Mouse (Mus musculus) lung, embryonic 16.5 days (tissue): ENCODE measurements around the gene Chkb. TPM values are rescaled to one million over a fixed set of nuclear protein-coding genes. Genes with fewer than 3 reads are reported as not detected.

ENCODE experiments used
- ATAC-seq: fragments of 200-750 bp; cut with Nextera tagmentation; 2 replicates; pipeline ENCODE4 v1.8.0; 2017; ENCODE audit warnings: low read depth, mild to moderate bottlenecking, moderate library complexity
- H3K27ac ChIP-seq: fragments of 300-500 bp; sonication (generic); 2 replicates; pipeline ENCODE4 v1.5.1; 2014; ENCODE audit warnings: mild to moderate bottlenecking, control low read depth, low read length
- H3K27me3 ChIP-seq: fragments of 300-500 bp; sonication (generic); 2 replicates; pipeline ENCODE4 v1.6.1; 2014; ENCODE audit warnings: low read depth, low read length, mixed read lengths; ENCODE audit not compliant: control insufficient read depth, insufficient read depth
- H3K36me3 ChIP-seq: fragments of 300-500 bp; sonication (generic); 2 replicates; pipeline ENCODE4 v1.6.1; 2014; ENCODE audit warnings: low read length; ENCODE audit not compliant: control insufficient read depth, insufficient read depth
- H3K4me1 ChIP-seq: fragments of 300-500 bp; sonication (generic); replicated peaks from 2 replicates; pipeline ENCODE4 v1.6.1; 2014; ENCODE audit warnings: low read length, mixed read lengths; ENCODE audit not compliant: control insufficient read depth, insufficient read depth
- H3K4me2 ChIP-seq: fragments of 300-500 bp; sonication (generic); 2 replicates; pipeline ENCODE4 v1.6.1; 2014; ENCODE audit warnings: low read depth, low read length, control low read depth
- H3K4me3 ChIP-seq: fragments of 300-500 bp; sonication (generic); 2 replicates; pipeline ENCODE4 v1.5.1; 2014; ENCODE audit warnings: mild to moderate bottlenecking, low read length, control low read depth
- H3K9ac ChIP-seq: fragments of 300-500 bp; sonication (generic); 2 replicates; pipeline ENCODE4 v1.6.1; 2014; ENCODE audit warnings: low read length, control low read depth
- H3K9me3 ChIP-seq: fragments of 300-500 bp; sonication (generic); 2 replicates; pipeline ENCODE4 v1.6.1; 2016; ENCODE audit warnings: low read length; ENCODE audit not compliant: control insufficient read depth
- WGBS: fragments of 180-500 bp; shearing (Covaris S2); extraction: QIAGEN DNeasy Blood & Tissue Kit; methylation state at CpG from one replicate; pipeline ENCODE4 v1.1.7; 2014; 5-methylcytosine and 5-hydroxymethylcytosine counted together
- polyA plus RNA-seq: library from polyadenylated mRNA; unstranded; fragments of >200 nt; fragmentation: Nextera tagmentation; extraction: Ambion mirVana; gene quantifications from 2 replicates; pipeline ENCODE4 v1.2.1, GENCODE M21; 2015

Gene Chkb
- polyA plus RNA-seq, 1 experiment from 2014 or later = 58.4 TPM

GRCm38 (mm10) chr15:89459821-89460220, 30.1 kb upstream of the Chkb start:
- H3K27me3 ChIP-seq = peaks cover 6% of the 10 kb centered on the region
- 78% methylated on average over 7 of the region's 7 CpGs for whole genome bisulfite sequencing
- H3K4me1 ChIP-seq = no peaks in the 10 kb centered on the region
- H3K36me3 ChIP-seq = no peaks in the 10 kb centered on the region
- H3K4me3 ChIP-seq = no peak overlapping the region
- no peak for ATAC-seq
- no peak overlapping the region for H3K27ac ChIP-seq
- no peak overlapping the region for H3K4me2 ChIP-seq
- no peak overlapping the region for H3K9ac ChIP-seq
- no peaks in the 10 kb centered on the region for H3K9me3 ChIP-seq

DNA sequence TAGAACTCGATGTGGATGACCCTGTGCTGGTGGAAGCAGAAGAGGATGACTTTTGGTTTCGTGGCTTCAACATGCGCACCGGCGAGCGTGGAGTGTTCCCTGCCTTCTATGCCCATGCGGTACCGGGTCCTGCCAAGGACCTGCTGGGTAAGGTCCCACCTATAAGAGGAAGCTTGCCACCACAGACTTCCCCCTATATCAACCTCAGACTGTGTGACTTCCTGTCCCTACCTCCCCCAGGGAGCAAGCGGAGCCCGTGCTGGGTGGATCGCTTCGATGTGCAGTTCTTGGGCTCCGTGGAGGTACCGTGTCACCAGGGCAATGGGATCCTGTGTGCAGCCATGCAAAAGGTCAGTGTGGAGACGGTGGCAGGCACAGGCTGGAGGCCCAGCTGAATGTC, 29.2 kb upstream of the Chkb start:
- peaks cover 10% of the 10 kb centered on the region for H3K27me3 ChIP-seq
- H3K9me3 ChIP-seq = no peaks in the 10 kb centered on the region
- no peaks in the 10 kb centered on the region for H3K36me3 ChIP-seq
- peaks cover 3% of the 10 kb centered on the region; the same call in 1 of the 2 replicates for H3K4me1 ChIP-seq
- H3K9ac ChIP-seq = no peak overlapping the region
- H3K27ac ChIP-seq = no peak overlapping the region
- no peak for ATAC-seq
- H3K4me2 ChIP-seq = no peak overlapping the region
- WGBS = 86% methylated on average over 15 of the region's 15 CpGs
- H3K4me3 ChIP-seq = no peak overlapping the region

DNA sequence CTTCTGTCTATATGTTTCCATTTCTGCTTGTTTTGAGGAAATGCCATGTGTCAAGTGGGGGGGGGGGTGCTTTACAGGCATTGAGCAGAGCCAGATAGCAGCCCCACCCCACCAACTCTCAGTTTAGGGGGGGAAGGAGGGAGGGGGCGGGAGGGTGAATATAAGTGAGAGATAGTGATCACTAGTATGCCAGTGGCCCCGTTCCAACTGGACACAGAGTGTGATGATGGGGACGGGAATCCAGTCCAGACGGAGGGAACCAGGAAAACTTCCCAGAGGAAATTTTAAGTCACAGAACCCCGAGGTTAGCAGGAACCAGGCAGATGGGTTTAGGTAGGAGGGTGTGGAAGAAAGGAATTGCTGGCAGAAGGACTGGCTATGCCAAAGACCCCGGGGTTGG, 25.9 kb upstream of the Chkb start:
- H3K4me3 ChIP-seq = no peak overlapping the region
- H3K9me3 ChIP-seq = no peaks in the 10 kb centered on the region
- H3K4me2 ChIP-seq = no peak overlapping the region
- no peak overlapping the region for H3K9ac ChIP-seq
- ATAC-seq = no peak
- H3K27ac ChIP-seq = no peak overlapping the region
- no peaks in the 10 kb centered on the region for H3K36me3 ChIP-seq
- peaks cover 19% of the 10 kb centered on the region for H3K27me3 ChIP-seq
- WGBS = 61% methylated on average over 6 of the region's 6 CpGs
- H3K4me1 ChIP-seq = peaks cover 7% of the 10 kb centered on the region; the same call in 1 of the 2 replicates

GRCm38 (mm10) chr15:89454857-89455256, 25.1 kb upstream of the Chkb start:
- no peak overlapping the region for H3K9ac ChIP-seq
- no peaks in the 10 kb centered on the region for H3K36me3 ChIP-seq
- H3K27me3 ChIP-seq = peaks cover 19% of the 10 kb centered on the region
- H3K27ac ChIP-seq = no peak overlapping the region
- WGBS = 28% methylated on average over 4 of the region's 6 CpGs
- H3K9me3 ChIP-seq = no peaks in the 10 kb centered on the region
- no peak overlapping the region for H3K4me2 ChIP-seq
- H3K4me1 ChIP-seq = peaks cover 7% of the 10 kb centered on the region; the same call in 1 of the 2 replicates
- H3K4me3 ChIP-seq = no peak overlapping the region
- no peak for ATAC-seq

- peak within 1 kb of the TSS; percentile 40 for H3K4me3 ChIP-seq
- no peak within 1 kb of the TSS for H3K27ac ChIP-seq
- WGBS = under 1% methylated on average over 53 of the region's 53 CpGs
- no peak for ATAC-seq
- peaks cover 7% of the 10 kb centered on the region; the same call in 1 of the 2 replicates for H3K4me1 ChIP-seq
- H3K4me2 ChIP-seq = peak within 1 kb of the TSS; percentile 73
- H3K36me3 ChIP-seq = no peaks in the 10 kb centered on the region
- H3K27me3 ChIP-seq = peaks cover 19% of the 10 kb centered on the region
- H3K9me3 ChIP-seq = no peaks in the 10 kb centered on the region
- no peak within 1 kb of the TSS for H3K9ac ChIP-seq
These were observed 24.3 kb upstream of the Chkb start, which contains the start of gene Mapk8ip2 for GRCm38 (mm10) chr15:89453865-89454478. Gene Mapk8ip2 (plus strand): TSS chr15:89453913.

DNA sequence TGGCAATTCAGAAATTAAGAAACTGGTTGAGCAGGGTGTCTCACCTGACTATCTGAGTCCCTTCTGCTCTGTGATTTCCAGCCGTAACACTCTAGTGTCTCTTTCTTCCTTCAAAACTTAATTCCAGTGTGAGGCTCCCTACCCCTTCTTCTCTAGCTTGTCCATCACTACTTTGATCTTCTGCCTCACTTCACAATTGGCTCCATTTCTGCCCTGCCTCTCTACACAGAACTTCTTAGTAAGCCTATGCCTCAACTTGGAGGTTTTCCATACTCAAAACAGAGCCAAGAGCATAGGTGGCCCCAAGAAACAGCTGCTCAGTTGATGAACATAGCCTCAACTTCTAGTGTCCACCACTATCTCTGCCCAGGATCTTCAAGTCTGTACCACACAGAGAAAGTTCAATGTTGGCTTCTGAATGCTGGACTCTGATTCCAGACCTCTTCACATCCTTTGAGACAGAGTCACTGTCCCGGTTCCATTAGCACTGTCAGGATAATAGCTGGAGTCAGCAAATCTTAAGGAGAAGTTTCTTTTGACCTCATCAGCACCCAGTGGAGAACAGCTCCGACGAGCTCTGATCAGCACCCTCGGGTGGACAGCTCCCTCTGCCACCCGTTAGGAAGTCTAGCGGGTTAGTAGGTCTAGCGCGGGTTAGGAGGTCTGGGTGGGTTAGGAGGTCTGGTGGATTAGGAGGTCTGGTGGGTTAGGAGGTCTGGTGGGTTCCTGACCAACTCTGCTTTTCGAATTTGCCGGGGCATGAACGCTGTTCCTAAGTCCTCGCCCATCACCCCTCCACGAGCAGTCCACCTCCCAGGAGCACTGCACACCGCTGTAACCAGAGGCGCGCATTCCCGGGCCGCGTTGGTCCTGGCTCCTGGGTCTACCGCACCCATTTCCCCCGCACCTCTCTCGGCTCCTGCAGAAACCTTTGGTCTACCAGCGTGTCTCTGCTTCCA, 23.5 kb upstream of the Chkb start:
- peaks cover 7% of the 10 kb centered on the region; the same call in 1 of the 2 replicates for H3K4me1 ChIP-seq
- H3K4me2 ChIP-seq = peak overlapping the region; percentile 73
- H3K27ac ChIP-seq = no peak overlapping the region
- peak; percentile 74; the same call in 1 of the 2 replicates for ATAC-seq
- no peak overlapping the region for H3K9ac ChIP-seq
- H3K27me3 ChIP-seq = peaks cover 19% of the 10 kb centered on the region
- no peaks in the 10 kb centered on the region for H3K9me3 ChIP-seq
- peak overlapping the region; percentile 40; the same call in 1 of the 2 replicates for H3K4me3 ChIP-seq
- 5% methylated on average over 24 of the region's 24 CpGs for WGBS
- H3K36me3 ChIP-seq = no peaks in the 10 kb centered on the region

- H3K36me3 ChIP-seq = no peaks in the 10 kb centered on the region
- no peak for ATAC-seq
- H3K9ac ChIP-seq = no peak overlapping the region
- WGBS = 30% methylated on average over 8 of the region's 8 CpGs
- no peaks in the 10 kb centered on the region for H3K4me1 ChIP-seq
- H3K4me2 ChIP-seq = no peak overlapping the region
- no peaks in the 10 kb centered on the region for H3K9me3 ChIP-seq
- no peak overlapping the region for H3K4me3 ChIP-seq
- no peaks in the 10 kb centered on the region for H3K27me3 ChIP-seq
- no peak overlapping the region for H3K27ac ChIP-seq
These were observed 12.9 kb upstream of the Chkb start for GRCm38 (mm10) chr15:89442486-89443070.

DNA sequence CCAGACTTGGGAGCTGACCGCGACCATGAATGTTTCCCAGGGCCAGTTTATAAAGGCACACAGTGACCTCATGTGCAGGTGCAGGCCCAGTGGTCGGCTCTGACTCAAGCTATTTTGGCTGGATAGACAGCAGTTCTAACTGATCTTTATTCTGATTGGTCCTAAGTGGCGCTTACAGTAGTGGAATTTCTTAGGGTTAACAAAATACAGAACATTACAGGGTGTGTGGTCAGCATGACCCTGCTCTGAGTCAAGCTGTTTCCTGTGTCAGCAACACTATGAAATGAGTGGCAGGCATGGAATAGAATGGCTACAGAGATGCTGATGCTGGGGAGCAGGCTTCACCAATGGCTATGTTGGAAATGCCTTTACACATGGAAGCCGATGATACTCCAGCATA, 6.2 kb upstream of the Chkb start:
- Histone ChIP-seq H3K36me3 (no peaks in the 10 kb centered on the region), H3K27me3 (no peaks in the 10 kb centered on the region), H3K9ac (no peak overlapping the region), H3K4me3 (no peak overlapping the region), H3K4me1 (no peaks in the 10 kb centered on the region), H3K4me2 (no peak overlapping the region), H3K27ac (no peak overlapping the region), H3K9me3 (no peaks in the 10 kb centered on the region)
- 76% methylated on average over 5 of the region's 5 CpGs for WGBS
- ATAC-seq = no peak

DNA sequence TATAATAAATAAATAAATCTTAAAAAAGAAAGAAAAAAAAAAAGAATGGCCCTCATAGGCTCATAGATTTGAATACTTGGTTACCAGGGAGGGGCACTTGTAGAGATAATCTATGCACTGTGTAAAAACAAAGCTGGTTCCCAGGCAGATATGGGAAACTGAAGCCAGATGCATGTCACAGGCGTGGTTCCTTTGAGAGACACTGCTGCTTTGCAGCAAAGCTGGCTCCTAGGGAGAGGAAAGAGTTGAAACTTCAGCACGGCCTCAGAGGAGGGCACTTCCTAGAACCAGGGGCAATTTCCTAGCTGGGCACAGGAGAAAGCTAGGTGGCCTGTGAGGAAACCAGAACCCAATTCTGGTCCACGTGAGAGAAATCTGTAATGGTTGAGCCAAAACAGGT, 4.4 kb upstream of the Chkb start:
- Histone ChIP-seq H3K4me1 (0 out of 2 replicates have a peak, but pooled peaks cover 4% of the 10 kb centered on the region), H3K4me2 (no peak overlapping the region), H3K36me3 (no peaks in the 10 kb centered on the region), H3K27me3 (no peaks in the 10 kb centered on the region), H3K9ac (no peak overlapping the region), H3K9me3 (no peaks in the 10 kb centered on the region), H3K4me3 (no peak overlapping the region), H3K27ac (no peak overlapping the region)
- WGBS = 83% methylated on average over 3 of the region's 3 CpGs
- no peak for ATAC-seq
